Mouse (Mus musculus): ENCODE results near the gene Macc1. TPM values are rescaled to one million over a fixed set of nuclear protein-coding genes. Genes with fewer than 3 reads are reported as not detected.

Macc1 gene
- 0.05 and 0.35 TPM in 2 replicates for polyA plus RNA-seq (2016; fragmentation: Nextera tagmentation; extraction: Ambion mirVana)

GRCm38 (mm10) chr12:119313970-119314369 lies at the start of gene Macc1:
TSS of gene Macc1 (plus strand) at chr12:119314270.
- H3K27ac ChIP-seq: no peak within 1 kb of the TSS
- no peak for DNase-seq (ENCODE audit: low spot score)
- no peaks in the 10 kb centered on the region for H3K9me3 ChIP-seq
- no peak within 1 kb of the TSS for H3K4me3 ChIP-seq
- H3K4me1 ChIP-seq: no peaks in the 10 kb centered on the region
- no peaks in the 10 kb centered on the region for H3K36me3 ChIP-seq
- H3K27me3 ChIP-seq (ENCODE audit: insufficient read depth, poor library complexity, severe bottlenecking): no peaks in the 10 kb centered on the region

DNA sequence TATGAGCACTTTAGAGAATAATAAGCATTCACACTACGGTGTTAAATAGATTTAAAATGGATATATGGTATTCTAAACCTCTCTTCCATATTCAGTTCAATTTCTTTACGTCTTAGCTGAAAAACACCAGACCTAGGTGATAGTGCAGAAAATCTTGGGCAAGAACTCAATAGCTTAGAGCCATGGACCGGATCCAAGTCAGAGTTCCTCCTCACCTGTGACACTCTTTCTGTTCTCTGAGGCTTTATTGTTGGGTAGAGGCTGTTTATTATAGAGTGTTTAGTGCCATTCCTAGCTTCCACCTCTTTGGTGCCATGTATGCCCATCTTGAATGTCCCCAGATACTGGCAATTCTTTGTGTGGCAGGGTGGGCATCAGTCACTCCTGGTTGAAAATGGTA lies 49.6 kb upstream of the Macc1 start:
- whole genome bisulfite sequencing: 84% methylated on average over 3 of the region's 3 CpGs
- Histone ChIP-seq H3K36me3 (no peaks in the 10 kb centered on the region), H3K27ac (no peak overlapping the region), H3K27me3 (ENCODE audit: insufficient read depth, poor library complexity, severe bottlenecking) (no peaks in the 10 kb centered on the region), H3K4me1 (no peaks in the 10 kb centered on the region), H3K9me3 (no peaks in the 10 kb centered on the region), H3K4me3 (no peak overlapping the region)
- no peak for DNase-seq (ENCODE audit: low spot score)

DNA sequence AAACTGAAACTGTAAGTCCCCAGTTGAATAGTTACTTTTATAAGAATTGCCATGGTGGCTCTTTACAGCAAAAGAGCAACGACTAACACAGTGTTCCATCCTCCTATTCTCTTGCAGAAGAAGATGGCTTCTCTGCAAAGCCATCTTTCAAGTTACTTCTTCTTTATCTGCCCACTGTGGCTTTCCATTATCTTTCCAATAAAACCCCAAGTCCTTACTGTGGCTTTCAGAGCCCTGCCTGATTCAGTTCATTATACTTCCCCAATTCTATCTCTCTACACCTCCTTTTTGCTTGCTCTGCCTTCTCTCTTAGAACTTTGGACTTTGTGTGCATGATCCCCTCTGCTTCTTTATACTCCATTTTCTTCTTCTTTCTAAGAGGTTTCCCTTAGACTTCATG lies 45.3 kb upstream of the Macc1 start:
- 70% methylated on average over 1 of the region's 1 CpGs for WGBS
- no peak for DNase-seq (ENCODE audit: low spot score)
- Histone ChIP-seq H3K27me3 (ENCODE audit: insufficient read depth, poor library complexity, severe bottlenecking) (no peaks in the 10 kb centered on the region), H3K9me3 (no peaks in the 10 kb centered on the region), H3K36me3 (no peaks in the 10 kb centered on the region), H3K27ac (no peak overlapping the region), H3K4me1 (no peaks in the 10 kb centered on the region), H3K4me3 (no peak overlapping the region)

GRCm38 (mm10) chr12:119270036-119270435 lies 44.0 kb upstream of the Macc1 start:
- Histone ChIP-seq H3K4me1 (no peaks in the 10 kb centered on the region), H3K9me3 (no peaks in the 10 kb centered on the region), H3K27ac (no peak overlapping the region), H3K4me3 (no peak overlapping the region), H3K27me3 (ENCODE audit: insufficient read depth, poor library complexity, severe bottlenecking) (no peaks in the 10 kb centered on the region), H3K36me3 (no peaks in the 10 kb centered on the region)
- WGBS: 70% methylated on average over 2 of the region's 2 CpGs
- no peak for DNase-seq (ENCODE audit: low spot score)

DNA sequence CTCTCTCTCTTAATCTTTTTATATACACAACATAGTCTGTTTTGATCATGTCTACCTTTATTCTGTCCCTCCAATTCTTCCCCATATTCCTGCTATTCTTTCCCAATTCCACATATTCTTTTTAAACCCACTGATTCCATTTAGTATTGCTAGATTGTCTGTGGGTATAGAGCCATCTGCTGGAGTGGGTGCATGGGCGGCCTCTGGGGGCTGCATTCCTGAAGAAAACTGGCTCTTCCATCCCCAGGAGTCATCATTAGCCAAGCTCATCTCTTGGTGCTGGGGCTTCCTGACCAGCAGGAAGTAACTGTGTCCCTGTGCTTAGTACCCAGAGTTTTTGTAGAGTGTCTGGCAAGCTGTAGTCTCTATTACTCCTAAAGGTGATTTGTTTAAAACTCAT lies 42.1 kb upstream of the Macc1 start:
- Histone ChIP-seq H3K4me1 (no peaks in the 10 kb centered on the region), H3K36me3 (no peaks in the 10 kb centered on the region), H3K27me3 (ENCODE audit: insufficient read depth, poor library complexity, severe bottlenecking) (no peaks in the 10 kb centered on the region), H3K9me3 (no peaks in the 10 kb centered on the region), H3K27ac (no peak overlapping the region), H3K4me3 (no peak overlapping the region)
- WGBS: 63% methylated on average over 1 of the region's 1 CpGs
- no peak for DNase-seq (ENCODE audit: low spot score)

DNA sequence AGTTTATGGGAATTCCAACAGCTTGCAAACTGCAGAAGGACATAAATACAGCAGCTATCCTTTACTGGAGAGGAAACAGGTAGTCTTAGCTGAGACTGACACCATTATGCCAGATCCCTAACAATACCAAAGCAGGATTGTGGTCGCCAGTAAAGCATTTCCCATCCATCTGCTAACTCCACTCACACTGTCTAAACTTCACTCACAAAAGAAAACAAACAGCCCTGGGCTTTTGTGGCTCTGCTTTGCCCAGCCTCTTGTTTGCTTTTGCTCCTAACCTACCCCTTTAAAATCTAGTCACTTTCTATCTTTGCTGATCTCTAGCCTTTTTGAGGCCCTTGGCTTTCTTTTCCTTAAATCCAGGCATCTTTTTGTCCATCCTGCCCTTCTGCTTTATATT lies 40.5 kb upstream of the Macc1 start:
- no peaks in the 10 kb centered on the region for H3K4me1 ChIP-seq
- 4% methylated on average over 1 of the region's 1 CpGs for WGBS
- no peak overlapping the region for H3K4me3 ChIP-seq
- no peak for DNase-seq (ENCODE audit: low spot score)
- H3K36me3 ChIP-seq: no peaks in the 10 kb centered on the region
- no peak overlapping the region for H3K27ac ChIP-seq
- H3K27me3 ChIP-seq (ENCODE audit: insufficient read depth, poor library complexity, severe bottlenecking): no peaks in the 10 kb centered on the region
- no peaks in the 10 kb centered on the region for H3K9me3 ChIP-seq

DNA sequence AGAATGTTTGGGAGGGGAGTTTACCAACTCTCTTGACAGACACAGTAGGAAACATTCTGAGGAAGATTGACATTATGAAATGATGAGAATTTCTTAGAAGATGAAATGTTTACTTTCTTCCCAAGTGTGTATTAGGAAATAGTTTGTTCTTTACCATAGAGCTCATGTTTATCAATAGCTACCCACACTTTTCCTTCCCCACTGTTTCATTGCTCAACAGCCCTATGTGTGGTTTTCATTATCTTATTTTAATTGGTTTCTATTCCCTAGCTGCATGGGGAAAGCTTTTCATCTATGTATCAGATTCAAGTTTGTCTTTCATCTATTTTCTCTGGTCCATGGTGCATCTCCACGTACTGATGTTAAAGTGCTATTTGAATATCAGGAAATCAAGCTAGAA lies 37.8 kb upstream of the Macc1 start:
- Histone ChIP-seq H3K4me3 (no peak overlapping the region), H3K4me1 (no peaks in the 10 kb centered on the region), H3K27me3 (ENCODE audit: insufficient read depth, poor library complexity, severe bottlenecking) (no peaks in the 10 kb centered on the region), H3K27ac (no peak overlapping the region), H3K36me3 (no peaks in the 10 kb centered on the region), H3K9me3 (no peaks in the 10 kb centered on the region)
- WGBS: 71% methylated on average over 1 of the region's 1 CpGs
- DNase-seq (ENCODE audit: low spot score): no peak

DNA sequence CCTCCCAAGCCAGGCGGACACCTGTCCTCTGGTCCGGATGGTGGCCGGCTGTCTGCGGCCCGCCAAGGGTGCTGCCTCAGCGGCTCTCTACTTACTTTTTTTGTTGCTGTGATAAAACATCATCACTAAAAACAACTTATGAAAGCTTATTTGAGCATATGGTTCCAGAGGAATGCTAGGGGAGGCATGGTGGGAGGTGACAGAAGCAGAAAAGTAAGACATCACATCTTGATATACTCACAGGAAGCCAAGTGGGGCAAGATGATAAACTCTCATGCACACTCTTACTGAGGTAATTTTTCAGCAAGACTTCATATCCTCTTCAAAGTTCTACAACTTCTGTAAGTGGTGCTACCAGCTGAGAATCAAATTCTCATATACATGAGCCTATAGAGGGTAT lies 22.5 kb upstream of the Macc1 start:
- no peak for DNase-seq (ENCODE audit: low spot score)

GRCm38 (mm10) chr12:119303618-119304017 lies 10.5 kb upstream of the Macc1 start:
- Histone ChIP-seq H3K36me3 (no peaks in the 10 kb centered on the region), H3K27ac (no peak overlapping the region), H3K9me3 (no peaks in the 10 kb centered on the region), H3K4me1 (no peaks in the 10 kb centered on the region), H3K27me3 (ENCODE audit: insufficient read depth, poor library complexity, severe bottlenecking) (no peaks in the 10 kb centered on the region), H3K4me3 (no peak overlapping the region)
- DNase-seq (ENCODE audit: low spot score): no peak

More for the DNA sequence above, 22.5 kb upstream of the Macc1 start:
- H3K9me3 ChIP-seq: no peaks in the 10 kb centered on the region
- H3K4me3 ChIP-seq: no peak overlapping the region
- no peaks in the 10 kb centered on the region for H3K27me3 ChIP-seq (ENCODE audit: insufficient read depth, poor library complexity, severe bottlenecking)
- H3K27ac ChIP-seq: no peak overlapping the region
- whole genome bisulfite sequencing: 90% methylated on average over 6 of the region's 6 CpGs
- no peaks in the 10 kb centered on the region for H3K4me1 ChIP-seq
- H3K36me3 ChIP-seq: no peaks in the 10 kb centered on the region

DNA sequence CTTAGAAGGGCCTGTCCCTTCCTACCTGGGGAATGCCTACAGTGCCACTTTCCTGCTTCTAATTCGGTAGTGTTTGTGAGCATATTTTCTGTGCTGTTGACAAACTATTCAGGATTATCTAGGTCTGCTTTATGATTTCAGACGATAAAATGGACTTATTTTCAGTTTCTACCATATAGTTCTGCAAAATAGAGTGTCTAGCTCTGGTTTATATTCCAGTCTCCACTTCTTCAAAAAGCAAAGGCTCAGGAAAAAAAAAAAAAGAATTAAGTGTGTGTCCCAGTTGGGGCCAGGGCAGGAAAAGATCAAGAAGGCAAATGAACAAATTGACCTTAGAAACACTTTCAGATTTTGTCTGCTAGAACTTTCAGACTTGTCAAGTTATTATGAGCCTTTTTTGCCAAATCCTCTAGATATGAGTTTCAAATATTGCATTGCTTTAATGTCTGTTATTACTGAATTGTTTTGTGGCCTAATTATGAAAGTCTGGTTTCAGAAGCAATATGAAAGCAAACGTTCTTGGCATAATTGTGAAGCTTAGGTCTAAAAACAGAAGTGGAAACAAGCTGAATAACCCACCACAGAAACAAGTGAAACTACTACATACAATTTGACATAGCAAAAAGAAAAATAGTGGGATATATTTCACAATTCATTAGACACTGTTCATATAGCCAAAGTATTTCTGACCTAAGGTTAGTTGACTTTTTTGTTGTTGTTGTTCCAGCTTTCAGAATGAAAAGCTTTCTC lies 881 bp upstream of the Macc1 start:
- H3K27ac ChIP-seq: no peak overlapping the region
- no peak overlapping the region for H3K4me3 ChIP-seq
- no peaks in the 10 kb centered on the region for H3K27me3 ChIP-seq (ENCODE audit: insufficient read depth, poor library complexity, severe bottlenecking)
- H3K4me1 ChIP-seq: no peaks in the 10 kb centered on the region
- no peak for DNase-seq (ENCODE audit: low spot score)
- 73% methylated on average over 3 of the region's 3 CpGs for WGBS
- no peaks in the 10 kb centered on the region for H3K36me3 ChIP-seq
- no peaks in the 10 kb centered on the region for H3K9me3 ChIP-seq

DNA sequence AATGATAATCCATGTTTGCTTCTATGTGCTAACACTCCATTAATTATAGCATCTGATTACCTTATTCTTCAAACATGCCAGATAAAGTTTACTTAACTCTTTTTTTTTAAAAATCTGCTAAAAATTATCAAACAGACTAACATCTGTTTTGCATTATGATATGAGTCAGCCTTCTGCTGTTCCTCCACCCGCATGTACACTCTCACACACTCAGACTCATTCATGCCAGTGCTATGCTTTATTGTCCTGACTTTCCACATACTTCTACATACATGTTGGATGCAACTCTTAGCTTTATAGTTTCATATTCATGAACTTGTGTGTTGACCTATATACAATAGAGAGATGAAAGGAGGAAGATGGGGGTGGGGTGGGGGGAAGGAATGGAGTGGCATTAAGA lies 4.7 kb downstream of the Macc1 start:
- no peak for DNase-seq (ENCODE audit: low spot score)
- Histone ChIP-seq H3K27ac (no peak overlapping the region), H3K27me3 (ENCODE audit: insufficient read depth, poor library complexity, severe bottlenecking) (no peaks in the 10 kb centered on the region), H3K4me3 (no peak overlapping the region), H3K9me3 (no peaks in the 10 kb centered on the region), H3K4me1 (no peaks in the 10 kb centered on the region), H3K36me3 (no peaks in the 10 kb centered on the region)
- 64% methylated on average over 1 of the region's 1 CpGs for WGBS

- H3K4me3 ChIP-seq: no peak overlapping the region
- no peaks in the 10 kb centered on the region for H3K27me3 ChIP-seq (ENCODE audit: insufficient read depth, poor library complexity, severe bottlenecking)
- H3K36me3 ChIP-seq: no peaks in the 10 kb centered on the region
- H3K4me1 ChIP-seq: no peaks in the 10 kb centered on the region
- DNase-seq (ENCODE audit: low spot score): no peak
- H3K9me3 ChIP-seq: no peaks in the 10 kb centered on the region
- no peak overlapping the region for H3K27ac ChIP-seq
These were observed 11.3 kb downstream of the Macc1 start for GRCm38 (mm10) chr12:119325400-119325799.

- H3K9me3 ChIP-seq: no peaks in the 10 kb centered on the region
- DNase-seq (ENCODE audit: low spot score): no peak
- no peak overlapping the region for H3K27ac ChIP-seq
- H3K36me3 ChIP-seq: no peaks in the 10 kb centered on the region
- no peak overlapping the region for H3K4me3 ChIP-seq
- no peaks in the 10 kb centered on the region for H3K4me1 ChIP-seq
- 80% methylated on average over 4 of the region's 4 CpGs for WGBS
- no peaks in the 10 kb centered on the region for H3K27me3 ChIP-seq (ENCODE audit: insufficient read depth, poor library complexity, severe bottlenecking)
These were observed 16.6 kb downstream of the Macc1 start for GRCm38 (mm10) chr12:119330644-119331043.

GRCm38 (mm10) chr12:119333376-119333775 lies 19.3 kb downstream of the Macc1 start:
- no peak for DNase-seq (ENCODE audit: low spot score)
- no peaks in the 10 kb centered on the region for H3K4me1 ChIP-seq
- H3K36me3 ChIP-seq: no peaks in the 10 kb centered on the region
- H3K9me3 ChIP-seq: no peaks in the 10 kb centered on the region
- no peak overlapping the region for H3K27ac ChIP-seq
- no peaks in the 10 kb centered on the region for H3K27me3 ChIP-seq (ENCODE audit: insufficient read depth, poor library complexity, severe bottlenecking)
- H3K4me3 ChIP-seq: no peak overlapping the region

All from heart, embryonic 10.5 days (tissue).